Mouse (Mus musculus): ENCODE results near the gene Gm15127.
"Not testable (repeated sequence)": the region's sequence is repeated elsewhere in the genome, so short reads cannot be mapped to it uniquely, and the experiment has no call there.

Gene Gm15127

DNA sequence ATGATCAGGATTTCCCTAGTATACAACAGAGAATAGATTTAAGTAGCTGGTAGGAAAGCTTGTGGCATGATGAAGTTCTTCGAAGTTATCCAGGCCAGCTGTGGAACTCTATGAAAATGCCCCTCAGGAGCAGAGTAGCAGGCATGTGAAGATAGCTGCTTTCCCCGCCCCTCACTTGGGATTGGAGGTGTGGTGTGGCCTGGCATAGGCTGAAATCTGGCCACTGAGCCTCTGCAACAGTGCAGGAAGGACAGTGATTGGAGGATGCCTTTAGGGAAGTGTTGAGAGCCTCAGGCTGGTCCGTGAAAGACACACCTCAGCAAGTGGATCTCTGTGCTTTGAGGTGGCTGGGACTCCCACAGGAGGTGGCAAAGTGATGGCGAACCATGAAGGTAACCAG lies at the start of gene Gm15127:
TSS of gene Gm15127 (plus strand) at position 301 of the 400 bp plus-strand sequence.
- DNase-seq (ENCODE audit: extremely low spot score, low spot score): not testable (repeated sequence)

DNA sequence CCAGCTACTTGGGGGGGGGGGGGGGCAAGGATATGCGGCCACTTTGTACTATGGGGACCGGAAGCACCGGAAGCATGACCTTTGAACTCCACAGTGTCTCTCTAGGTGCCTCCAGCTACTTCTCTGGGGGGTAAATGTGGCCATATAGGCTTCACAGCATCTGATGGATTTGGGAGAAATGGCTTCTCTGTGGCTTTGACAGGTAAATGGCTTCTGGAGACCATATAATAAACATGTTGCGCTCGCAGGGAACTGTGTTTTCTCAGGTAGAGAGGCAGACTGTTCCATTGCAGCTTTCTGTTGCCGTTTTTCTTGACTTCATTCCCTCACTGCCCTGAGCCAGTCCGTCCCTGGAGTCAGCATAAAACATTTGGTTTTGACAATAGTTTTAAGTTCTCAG lies 48.3 kb upstream of the Gm15127 start, which contains the start of gene Gm8334:
TSS of gene Gm8334 (minus strand) at position 101 of the 400 bp plus-strand sequence.
- not testable (repeated sequence) for DNase-seq (ENCODE audit: extremely low spot score, low spot score)

DNA sequence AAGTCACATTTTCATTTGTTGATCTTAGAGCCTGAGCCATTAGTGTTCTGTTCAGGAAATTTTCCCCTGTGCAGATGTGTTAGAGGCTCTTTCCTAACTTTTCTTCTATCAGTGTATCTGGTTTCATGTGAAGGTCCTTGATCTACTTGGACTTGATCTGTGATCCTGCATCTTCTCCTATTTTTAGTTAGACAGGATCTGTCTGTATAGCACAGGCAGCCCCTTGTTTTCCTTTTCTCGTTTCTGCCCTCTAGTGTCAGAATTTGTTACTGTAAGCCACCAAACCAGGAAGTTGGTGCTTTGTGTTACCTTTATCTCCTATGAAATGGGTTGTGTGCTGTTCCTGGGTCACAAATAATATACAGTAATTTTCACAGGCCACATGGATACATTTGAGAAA lies 12.9 kb downstream of the Gm15127 start:
- DNase-seq (ENCODE audit: extremely low spot score, low spot score): not testable (repeated sequence)
